Mouse (Mus musculus): Measurements from ENCODE around the gene Slc27a1. TPM values are rescaled to one million over a fixed set of nuclear protein-coding genes. Genes with fewer than 3 reads are reported as not detected.
A peak's percentile ranks its signal among the peaks of the same experiment; 100 is the strongest.

Gene Slc27a1
- total and polyA plus RNA-seq, 2 experiments = 7.2 to 15.7 TPM

- Histone ChIP-seq H3K79me2 (ENCODE audit: control insufficient read depth, insufficient read depth, low read length) (no peaks in the 10 kb centered on the region), H3K27me3 (ENCODE audit: control insufficient read depth, insufficient read depth, low read length) (no peaks in the 10 kb centered on the region), H3K4me3 (ENCODE audit: insufficient read depth, low read depth, low read length) (no peak overlapping the region), H3K4me1 (ENCODE audit: control insufficient read depth, insufficient read depth, low read length) (no peaks in the 10 kb centered on the region), H3K9ac (ENCODE audit: low read depth, low read length) (no peak overlapping the region), H3K36me3 (ENCODE audit: control insufficient read depth, insufficient read depth, low read length) (peaks cover 31% of the 10 kb centered on the region; the same call in 1 of the 2 replicates), H3K27ac (replicated peaks; ENCODE audit: insufficient read depth, low read depth, low read length) (no peak overlapping the region)
- no peak for DNase-seq (ENCODE audit: extremely low read depth, low read depth, low spot score)
- 97% methylated on average over 2 of the region's 2 CpGs for WGBS
- no peak for TF ChIP-seq CTCF (IDR thresholded peaks at IDR 0.05; ENCODE audit: low read depth, low read length)
Observed at GRCm38 (mm10) chr8:71619786-71620185, 51.1 kb downstream of the Slc27a1 start.

- TF ChIP-seq CTCF (IDR thresholded peaks at IDR 0.05; ENCODE audit: low read depth, low read length) (no peak), POLR2A (IDR thresholded peaks at IDR 0.05; ENCODE audit: extremely low read depth, insufficient read depth, low read length) (no peak)
- H3K9ac ChIP-seq (ENCODE audit: low read depth, low read length) = no peak overlapping the region
- 78% methylated on average over 1 of the region's 1 CpGs for WGBS
- peak; percentile 26 for DNase-seq (ENCODE audit: extremely low read depth, low read depth, low spot score)
- H3K27ac ChIP-seq (replicated peaks; ENCODE audit: insufficient read depth, low read depth, low read length) = no peak overlapping the region
- H3K36me3 ChIP-seq (ENCODE audit: control insufficient read depth, insufficient read depth, low read length) = peaks cover 22% of the 10 kb centered on the region; the same call in 1 of the 2 replicates
- H3K79me2 ChIP-seq (ENCODE audit: control insufficient read depth, insufficient read depth, low read length) = no peaks in the 10 kb centered on the region
- no peaks in the 10 kb centered on the region for H3K27me3 ChIP-seq (ENCODE audit: control insufficient read depth, insufficient read depth, low read length)
- H3K4me3 ChIP-seq (ENCODE audit: insufficient read depth, low read depth, low read length) = no peak overlapping the region
- H3K4me1 ChIP-seq (ENCODE audit: control insufficient read depth, insufficient read depth, low read length) = peaks cover 4% of the 10 kb centered on the region; the same call in 1 of the 2 replicates
Observed at GRCm38 (mm10) chr8:71625088-71625487, 56.4 kb downstream of the Slc27a1 start.

- Histone ChIP-seq H3K27me3 (ENCODE audit: control insufficient read depth, insufficient read depth, low read length) (no peaks in the 10 kb centered on the region), H3K36me3 (ENCODE audit: control insufficient read depth, insufficient read depth, low read length) (peaks cover 19% of the 10 kb centered on the region; the same call in 1 of the 2 replicates), H3K4me1 (ENCODE audit: control insufficient read depth, insufficient read depth, low read length) (peaks cover 4% of the 10 kb centered on the region; the same call in 1 of the 2 replicates), H3K79me2 (ENCODE audit: control insufficient read depth, insufficient read depth, low read length) (no peaks in the 10 kb centered on the region), H3K4me3 (ENCODE audit: insufficient read depth, low read depth, low read length) (no peak overlapping the region), H3K9ac (ENCODE audit: low read depth, low read length) (no peak overlapping the region), H3K27ac (replicated peaks; ENCODE audit: insufficient read depth, low read depth, low read length) (no peak overlapping the region)
- WGBS = 91% methylated on average over 9 of the region's 9 CpGs
- TF ChIP-seq POLR2A (IDR thresholded peaks at IDR 0.05; ENCODE audit: extremely low read depth, insufficient read depth, low read length) (no peak), CTCF (IDR thresholded peaks at IDR 0.05; ENCODE audit: low read depth, low read length) (no peak)
- no peak for DNase-seq (ENCODE audit: extremely low read depth, low read depth, low spot score)
Observed at GRCm38 (mm10) chr8:71626753-71627152, 58.1 kb downstream of the Slc27a1 start.

- no peaks in the 10 kb centered on the region for H3K27me3 ChIP-seq (ENCODE audit: control insufficient read depth, insufficient read depth, low read length)
- H3K4me3 ChIP-seq (ENCODE audit: insufficient read depth, low read depth, low read length) = no peak overlapping the region
- H3K36me3 ChIP-seq (ENCODE audit: control insufficient read depth, insufficient read depth, low read length) = peaks cover 14% of the 10 kb centered on the region; the same call in 1 of the 2 replicates
- H3K4me1 ChIP-seq (ENCODE audit: control insufficient read depth, insufficient read depth, low read length) = peaks cover 4% of the 10 kb centered on the region; the same call in 1 of the 2 replicates
- H3K27ac ChIP-seq (replicated peaks; ENCODE audit: insufficient read depth, low read depth, low read length) = 0 out of 2 replicates have a peak overlapping the region, but pooled peaks have one; percentile 36
- no peak overlapping the region for H3K9ac ChIP-seq (ENCODE audit: low read depth, low read length)
- 55% methylated on average over 9 of the region's 9 CpGs for WGBS
- no peaks in the 10 kb centered on the region for H3K79me2 ChIP-seq (ENCODE audit: control insufficient read depth, insufficient read depth, low read length)
- DNase-seq (ENCODE audit: extremely low read depth, low read depth, low spot score) = no peak
- TF ChIP-seq POLR2A (IDR thresholded peaks at IDR 0.05; ENCODE audit: extremely low read depth, insufficient read depth, low read length) = no peak
- no peak for TF ChIP-seq CTCF (IDR thresholded peaks at IDR 0.05; ENCODE audit: low read depth, low read length)
Observed at GRCm38 (mm10) chr8:71627265-71628099, 58.8 kb downstream of the Slc27a1 start.

GRCm38 (mm10) chr8:71628396-71629095 lies 59.9 kb downstream of the Slc27a1 start:
- 11% methylated on average over 16 of the region's 16 CpGs for WGBS
- H3K27ac ChIP-seq (replicated peaks; ENCODE audit: insufficient read depth, low read depth, low read length) = no peak overlapping the region
- peaks cover 5% of the 10 kb centered on the region; the same call in 1 of the 2 replicates for H3K36me3 ChIP-seq (ENCODE audit: control insufficient read depth, insufficient read depth, low read length)
- peak overlapping the region; percentile 55 for H3K9ac ChIP-seq (ENCODE audit: low read depth, low read length)
- H3K27me3 ChIP-seq (ENCODE audit: control insufficient read depth, insufficient read depth, low read length) = no peaks in the 10 kb centered on the region
- no peak for DNase-seq (ENCODE audit: extremely low read depth, low read depth, low spot score)
- TF ChIP-seq POLR2A (IDR thresholded peaks at IDR 0.05; ENCODE audit: extremely low read depth, insufficient read depth, low read length) (no peak), CTCF (IDR thresholded peaks at IDR 0.05; ENCODE audit: low read depth, low read length) (no peak)
- H3K79me2 ChIP-seq (ENCODE audit: control insufficient read depth, insufficient read depth, low read length) = no peaks in the 10 kb centered on the region
- H3K4me1 ChIP-seq (ENCODE audit: control insufficient read depth, insufficient read depth, low read length) = peaks cover 4% of the 10 kb centered on the region; the same call in 1 of the 2 replicates
- H3K4me3 ChIP-seq (ENCODE audit: insufficient read depth, low read depth, low read length) = peak overlapping the region; percentile 62; the same call in 1 of the 2 replicates

Data from liver, adult 2 months (tissue).